In genomic region chr19:57931626-57932025, GRCm38 (mm10) we compare ENCODE assay signal across 22 mouse cellular contexts.
"Had no signal": no experiment of that assay in that cellular context is flagged by ENCODE, and none has a peak within 500 bp of the region (broad histone marks: within the 10 kb centered on the region; RNA-seq: fewer than 3 reads in every experiment).

No protein-coding gene starts in this region.

- H3K4me3 ChIP-seq: gastrocnemius, adult 2 months; heart, embryonic 10.5 days; heart, embryonic 12.5 days; hindbrain, embryonic 10.5 days; hindbrain, embryonic 12.5 days; intestine, embryonic 15.5 days; left cerebral cortex, adult 2 months; limb, embryonic 10.5 days; limb, embryonic 12.5 days; liver, embryonic 13.5 days; liver, embryonic 15.5 days had no signal

- H3K27ac ChIP-seq: gastrocnemius, adult 2 months; heart, embryonic 10.5 days; hindbrain, embryonic 10.5 days; hindbrain, embryonic 12.5 days; hindbrain, embryonic 14.5 days; intestine, embryonic 15.5 days; left cerebral cortex, adult 2 months; limb, embryonic 10.5 days; limb, embryonic 12.5 days; liver, embryonic 13.5 days; liver, embryonic 15.5 days had no signal

- DNase-seq: gastrocnemius, adult 2 months; gastrocnemius, postnatal 10 days; gastrocnemius, postnatal 25 days; heart, adult 18-20 months; heart, postnatal 10 days; heart, postnatal 4 days; kidney, adult 18-20 months; kidney, adult 8-10 months; kidney, postnatal 14 days; kidney, postnatal 36 days; liver; liver, embryonic 13.5 days had no signal
